Mouse (Mus musculus) cerebellum, adult 9-11 months (tissue): ENCODE data around the gene Mapre1.
A peak's percentile ranks its signal among the peaks of the same experiment; 100 is the strongest.
"Not testable (repeated sequence)": the region's sequence is repeated elsewhere in the genome, so short reads cannot be mapped to it uniquely, and the experiment has no call there.

ENCODE experiments used
- DNase-seq: peaks from one replicate; pipeline ENCODE4 v3.0.0; 2022

Gene Mapre1

GRCm38 (mm10) chr2:153740500-153741436 is at the start of gene Mapre1:
TSS of gene Mapre1 (plus strand) at chr2:153741274.
- DNase-seq, result peak; percentile 100

GRCm38 (mm10) chr2:153693413-153693812 is 47.7 kb upstream of the Mapre1 start:
- not testable (repeated sequence) for DNase-seq

DNA sequence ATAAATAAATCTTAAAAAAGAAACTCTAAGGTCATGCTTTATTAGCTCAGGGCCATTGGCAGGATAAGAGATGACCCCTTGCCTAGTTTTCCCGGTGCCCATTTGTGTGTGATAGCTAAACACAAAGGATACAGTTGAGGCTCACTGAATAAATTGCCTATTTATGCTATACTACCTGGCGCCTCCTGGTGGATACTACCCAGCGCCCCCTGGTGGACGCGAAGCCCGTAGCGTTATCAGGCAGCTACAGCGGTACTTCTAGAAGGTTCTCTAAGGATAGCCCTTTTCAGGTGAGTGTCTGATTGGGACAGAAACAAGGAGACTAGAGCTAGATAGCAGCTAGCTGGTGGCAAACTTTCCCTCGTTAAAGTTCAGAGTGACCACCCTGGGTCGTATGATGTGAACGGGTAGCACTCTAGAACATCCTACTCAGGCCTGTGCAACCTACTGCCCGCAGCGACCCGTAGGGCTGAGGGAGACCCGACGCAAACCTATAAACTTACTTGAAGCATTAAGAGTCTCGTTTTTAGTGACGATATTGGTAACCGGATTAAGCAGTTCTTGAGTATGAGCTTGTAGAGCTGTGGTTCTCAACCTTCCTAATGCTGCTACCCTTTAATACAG is 46.5 kb upstream of the Mapre1 start:
- peak; percentile 7 for DNase-seq

GRCm38 (mm10) chr2:153696352-153696751 is 44.7 kb upstream of the Mapre1 start, which contains the start of gene Dnmt3c:
TSS of gene Dnmt3c (plus strand) at chr2:153696652.
- no peak for DNase-seq

GRCm38 (mm10) chr2:153703389-153703788 is 37.7 kb upstream of the Mapre1 start:
- DNase-seq, result no peak

- peak; percentile 14 for DNase-seq
These were observed 30.3 kb upstream of the Mapre1 start for GRCm38 (mm10) chr2:153710701-153711330.

- no peak for DNase-seq
These were observed 28.4 kb upstream of the Mapre1 start for GRCm38 (mm10) chr2:153712646-153713091.

- DNase-seq, result peak; percentile 56
These were observed 27.8 kb upstream of the Mapre1 start for GRCm38 (mm10) chr2:153713227-153713626.

- not testable (repeated sequence) for DNase-seq
These were observed 23.2 kb upstream of the Mapre1 start for GRCm38 (mm10) chr2:153717861-153718260.

- no peak for DNase-seq
These were observed 18.0 kb upstream of the Mapre1 start for GRCm38 (mm10) chr2:153723098-153723497.

GRCm38 (mm10) chr2:153724424-153724823 is 16.6 kb upstream of the Mapre1 start:
- no peak for DNase-seq

GRCm38 (mm10) chr2:153724871-153725270 is 16.2 kb upstream of the Mapre1 start:
- no peak for DNase-seq

DNA sequence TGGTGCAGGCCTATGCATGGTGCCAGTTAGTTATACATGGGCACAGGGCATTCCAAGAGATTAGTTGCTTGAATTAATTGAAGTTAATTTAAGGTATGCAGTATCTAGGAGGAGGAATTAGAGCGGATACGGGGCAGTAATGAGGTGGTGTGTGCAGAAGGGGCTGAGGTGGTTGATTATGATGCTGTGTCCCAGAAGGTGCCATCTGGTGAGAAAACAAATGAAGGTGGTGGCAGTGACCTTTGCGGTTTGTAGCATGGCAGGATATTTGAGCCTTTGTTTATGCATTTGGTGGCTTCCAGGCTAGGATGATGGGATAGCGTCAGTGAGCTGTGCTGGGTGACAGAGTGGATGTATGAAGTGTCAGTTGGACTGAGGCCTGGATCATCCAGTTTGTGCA is 15.8 kb upstream of the Mapre1 start:
- no peak for DNase-seq

GRCm38 (mm10) chr2:153734033-153734432 is 7.0 kb upstream of the Mapre1 start:
- DNase-seq, result no peak

- no peak for DNase-seq
These were observed 477 bp downstream of the Mapre1 start for GRCm38 (mm10) chr2:153741437-153742065.

DNA sequence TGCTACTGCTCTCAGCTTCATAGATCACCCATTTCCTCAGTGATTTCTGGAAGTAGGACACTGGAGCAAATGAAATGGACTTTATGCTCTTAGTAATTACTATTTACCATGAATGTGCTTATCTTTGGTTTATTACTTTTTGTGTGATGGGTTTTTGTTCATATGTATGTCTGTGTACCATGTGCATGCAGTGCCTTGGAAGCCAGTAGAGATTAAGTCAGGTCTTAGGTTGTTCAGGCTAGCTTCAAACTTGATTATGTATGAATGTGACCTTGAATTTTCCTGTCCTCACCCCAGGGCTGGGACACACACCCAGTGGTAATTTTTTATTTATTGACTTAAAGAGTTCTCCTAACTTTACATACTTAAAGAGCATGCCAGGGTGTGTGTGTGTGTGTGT is 6.9 kb downstream of the Mapre1 start:
- DNase-seq, result no peak

GRCm38 (mm10) chr2:153750363-153750762 is 9.3 kb downstream of the Mapre1 start:
- no peak for DNase-seq

GRCm38 (mm10) chr2:153762121-153762520 is 21.0 kb downstream of the Mapre1 start:
- DNase-seq, result no peak

GRCm38 (mm10) chr2:153767484-153767883 is 26.4 kb downstream of the Mapre1 start:
- no peak for DNase-seq

DNA sequence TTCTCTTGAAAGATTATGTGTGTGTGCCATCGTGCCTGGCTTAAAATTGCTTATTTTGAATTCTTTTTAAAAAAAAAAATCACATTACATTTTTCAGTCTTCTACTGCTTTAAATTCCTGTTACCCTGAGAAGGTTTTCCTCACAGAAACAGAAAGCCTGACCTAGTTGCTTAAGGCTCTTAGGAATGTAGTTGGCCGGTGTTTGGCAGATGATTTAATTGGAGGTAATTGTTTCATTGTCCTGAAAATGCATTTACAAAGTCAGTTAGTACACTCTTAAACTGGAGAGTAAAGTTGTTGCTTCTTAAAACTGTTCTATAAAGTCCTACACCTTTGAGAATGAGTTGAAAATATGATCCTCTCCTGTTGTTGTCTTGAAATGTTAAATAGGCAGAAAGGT is 27.8 kb downstream of the Mapre1 start:
- DNase-seq, result no peak

DNA sequence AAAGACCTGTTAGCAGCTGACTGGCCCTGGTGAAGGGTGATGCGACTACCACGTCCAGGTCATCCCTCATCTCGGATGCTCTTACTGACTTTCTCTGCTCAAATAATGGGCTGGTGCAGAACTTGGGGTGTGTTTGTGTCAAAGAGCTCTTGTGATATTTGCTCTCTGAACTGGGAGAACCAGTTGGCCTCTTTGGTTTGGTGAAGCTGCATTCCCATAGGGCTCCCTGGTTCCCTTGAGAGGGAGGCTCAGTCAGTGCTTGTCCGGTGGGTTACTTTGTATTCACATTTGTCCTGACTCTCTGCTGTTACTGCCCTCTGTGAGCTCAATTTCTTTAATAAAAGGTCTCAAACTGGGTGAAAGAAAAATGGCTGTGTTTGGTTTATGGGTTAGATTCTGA is 31.9 kb downstream of the Mapre1 start:
- DNase-seq, result no peak

- no peak for DNase-seq
These were observed 34.4 kb downstream of the Mapre1 start for GRCm38 (mm10) chr2:153775472-153775871.
